Mouse (Mus musculus) stomach, embryonic 16.5 days (tissue): ENCODE results near the gene Strap. TPM values are rescaled to one million over a fixed set of nuclear protein-coding genes. Genes with fewer than 3 reads are reported as not detected.
"Not testable (repeated sequence)": the region's sequence is repeated elsewhere in the genome, so short reads cannot be mapped to it uniquely, and the experiment has no call there.

ENCODE experiments used
- ATAC-seq: fragments of 200-750 bp; cut with Nextera tagmentation; 2 replicates; pipeline ENCODE4 v1.8.0; 2017; ENCODE audit warnings: moderate number of reproducible peaks, moderate TSS enrichment; ENCODE audit not compliant: insufficient read depth, low FRiP score
- H3K27ac ChIP-seq: fragments of 300-500 bp; sonication (generic); 2 replicates; pipeline ENCODE4 v1.5.1; 2014; ENCODE audit warnings: low read length
- H3K27me3 ChIP-seq: fragments of 300-500 bp; sonication (generic); 2 replicates; pipeline ENCODE4 v1.6.1; 2014; ENCODE audit warnings: low read length, control low read depth, mixed read lengths; ENCODE audit not compliant: control insufficient read depth, insufficient read depth
- H3K36me3 ChIP-seq: fragments of 300-500 bp; sonication (generic); 2 replicates; pipeline ENCODE4 v1.6.1; 2014; ENCODE audit warnings: low read length; ENCODE audit not compliant: control insufficient read depth, insufficient read depth
- H3K4me1 ChIP-seq: fragments of 300-500 bp; sonication (generic); 2 replicates; pipeline ENCODE4 v1.6.1; 2014; ENCODE audit warnings: low read length, control low read depth, mixed read lengths; ENCODE audit not compliant: control insufficient read depth, insufficient read depth
- H3K4me2 ChIP-seq: fragments of 300-500 bp; sonication (generic); 2 replicates; pipeline ENCODE4 v1.6.1; 2014; ENCODE audit warnings: low read depth, low read length, mixed read lengths
- H3K4me3 ChIP-seq: fragments of 300-500 bp; sonication (generic); replicated peaks from 2 replicates; pipeline ENCODE4 v1.5.1; 2014; ENCODE audit warnings: mild to moderate bottlenecking, low read length
- H3K9ac ChIP-seq: fragments of 300-500 bp; sonication (generic); 2 replicates; pipeline ENCODE4 v1.6.1; 2014; ENCODE audit warnings: low read length
- H3K9me3 ChIP-seq: fragments of 300-500 bp; sonication (generic); replicated peaks from 2 replicates; pipeline ENCODE4 v1.6.1; 2016; ENCODE audit warnings: low read length, control low read depth; ENCODE audit not compliant: control insufficient read depth
- WGBS: fragments of 180-500 bp; shearing (Covaris S2); extraction: QIAGEN DNeasy Blood & Tissue Kit; methylation state at CpG from one replicate; pipeline ENCODE4 v1.1.7; 2014; 5-methylcytosine and 5-hydroxymethylcytosine counted together
- polyA plus RNA-seq: library from polyadenylated mRNA; unstranded; fragments of >200 nt; fragmentation: Nextera tagmentation; extraction: Ambion mirVana; gene quantifications from 2 replicates; pipeline ENCODE4 v1.2.1, GENCODE M21; 2015

The Strap gene
- polyA plus RNA-seq, 1 experiment from 2014 or later, result 131 TPM

DNA sequence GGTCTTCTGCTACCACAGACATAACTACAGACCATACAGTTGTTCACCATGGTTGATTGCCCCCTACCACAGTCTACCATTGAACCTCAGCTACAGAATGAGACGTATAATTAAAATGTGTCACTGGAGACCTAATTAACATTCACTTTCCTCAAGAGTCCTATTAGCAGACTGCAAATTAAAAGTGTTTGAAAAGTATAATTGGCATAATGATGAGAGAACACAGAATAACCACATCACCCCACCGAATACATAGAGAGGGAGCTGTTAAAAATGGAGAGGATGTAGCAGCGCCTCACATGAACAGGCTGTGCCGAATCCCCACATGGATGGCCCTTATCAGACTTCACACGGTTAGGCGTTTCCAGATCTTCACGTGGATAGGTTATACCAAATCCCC lies 35.4 kb upstream of the Strap start:
- no peak for ATAC-seq
- peaks cover 8% of the 10 kb centered on the region; the same call in 1 of the 2 replicates for H3K4me1 ChIP-seq
- H3K27ac ChIP-seq, result no peak overlapping the region
- H3K27me3 ChIP-seq, result no peaks in the 10 kb centered on the region
- H3K9ac ChIP-seq, result no peak overlapping the region
- no peaks in the 10 kb centered on the region for H3K36me3 ChIP-seq
- H3K4me2 ChIP-seq, result no peak overlapping the region
- WGBS, result 88% methylated on average over 7 of the region's 7 CpGs
- H3K9me3 ChIP-seq, result no peaks in the 10 kb centered on the region
- no peak overlapping the region for H3K4me3 ChIP-seq

DNA sequence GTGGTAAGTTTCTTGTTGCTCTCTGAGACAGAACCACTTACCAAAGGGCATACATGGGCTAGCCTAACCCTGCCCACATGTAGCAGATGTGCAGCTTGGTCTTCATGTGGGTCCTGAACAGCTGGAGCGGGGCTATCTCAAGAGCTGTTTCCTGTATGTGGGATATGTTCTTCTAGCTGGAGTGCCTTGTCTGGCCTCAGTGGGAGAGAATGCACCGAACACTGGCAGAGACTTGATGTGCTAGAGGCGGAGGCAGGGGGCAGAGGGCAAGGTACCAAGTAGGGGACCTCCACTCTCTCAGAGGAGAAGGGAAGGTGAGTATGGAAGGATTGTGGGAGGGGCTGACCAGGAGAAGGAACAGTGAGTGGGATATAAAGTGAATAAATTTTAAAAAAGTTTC lies 32.7 kb upstream of the Strap start:
- H3K27me3 ChIP-seq, result no peaks in the 10 kb centered on the region
- H3K27ac ChIP-seq, result no peak overlapping the region
- no peak overlapping the region for H3K9ac ChIP-seq
- no peaks in the 10 kb centered on the region for H3K9me3 ChIP-seq
- H3K4me2 ChIP-seq, result no peak overlapping the region
- ATAC-seq, result no peak
- no peak overlapping the region for H3K4me3 ChIP-seq
- peaks cover 8% of the 10 kb centered on the region; the same call in 1 of the 2 replicates for H3K4me1 ChIP-seq
- 85% methylated on average over 3 of the region's 3 CpGs for WGBS
- H3K36me3 ChIP-seq, result no peaks in the 10 kb centered on the region

DNA sequence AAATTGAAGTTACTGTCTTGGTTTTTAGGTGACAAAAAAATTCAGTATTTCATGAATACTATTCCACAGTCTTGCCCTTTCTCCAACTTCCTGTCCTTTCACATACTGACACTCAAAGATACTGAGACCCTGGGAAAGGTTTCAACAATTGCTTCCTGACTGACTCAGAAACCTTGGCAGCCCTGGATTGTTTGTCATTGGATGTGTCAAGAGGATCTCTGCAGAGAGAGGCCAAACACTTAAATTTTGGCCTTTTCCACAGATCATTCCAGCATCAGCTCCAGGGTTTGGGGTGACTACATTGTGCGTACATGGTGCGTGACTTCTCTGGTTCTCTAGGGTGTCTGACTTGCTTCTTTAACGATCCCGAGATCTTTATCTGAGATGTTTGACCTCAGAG lies 32.0 kb upstream of the Strap start:
- Histone ChIP-seq H3K4me3 (no peak overlapping the region), H3K36me3 (no peaks in the 10 kb centered on the region), H3K27ac (no peak overlapping the region), H3K27me3 (no peaks in the 10 kb centered on the region), H3K9ac (no peak overlapping the region), H3K4me1 (peaks cover 8% of the 10 kb centered on the region; the same call in 1 of the 2 replicates), H3K4me2 (no peak overlapping the region), H3K9me3 (no peaks in the 10 kb centered on the region)
- no peak for ATAC-seq
- 50% methylated on average over 4 of the region's 4 CpGs for WGBS

DNA sequence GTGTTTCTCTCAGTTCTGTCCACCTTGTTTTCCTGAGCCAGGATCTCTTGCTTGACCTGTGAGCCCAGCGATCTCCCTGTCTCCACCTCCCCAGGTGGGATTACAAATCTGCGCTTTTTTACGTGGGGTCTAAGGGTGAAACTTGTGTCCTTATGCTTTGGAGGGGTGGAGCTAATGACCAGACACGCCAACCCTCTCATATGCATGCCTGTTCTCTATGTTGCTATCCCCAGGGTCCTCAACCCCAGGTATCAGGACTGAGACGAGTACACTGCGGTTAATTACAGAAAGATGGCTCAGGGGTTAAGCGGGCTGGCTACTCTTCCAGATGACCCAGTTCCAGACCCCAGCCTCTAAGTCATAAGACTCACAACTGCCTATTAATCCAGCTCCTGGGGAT lies 31.4 kb upstream of the Strap start:
- Histone ChIP-seq H3K27ac (no peak overlapping the region), H3K4me1 (peaks cover 8% of the 10 kb centered on the region; the same call in 1 of the 2 replicates), H3K27me3 (no peaks in the 10 kb centered on the region), H3K4me2 (no peak overlapping the region), H3K9ac (no peak overlapping the region), H3K9me3 (no peaks in the 10 kb centered on the region), H3K4me3 (no peak overlapping the region), H3K36me3 (no peaks in the 10 kb centered on the region)
- WGBS, result 80% methylated on average over 7 of the region's 7 CpGs
- no peak for ATAC-seq

DNA sequence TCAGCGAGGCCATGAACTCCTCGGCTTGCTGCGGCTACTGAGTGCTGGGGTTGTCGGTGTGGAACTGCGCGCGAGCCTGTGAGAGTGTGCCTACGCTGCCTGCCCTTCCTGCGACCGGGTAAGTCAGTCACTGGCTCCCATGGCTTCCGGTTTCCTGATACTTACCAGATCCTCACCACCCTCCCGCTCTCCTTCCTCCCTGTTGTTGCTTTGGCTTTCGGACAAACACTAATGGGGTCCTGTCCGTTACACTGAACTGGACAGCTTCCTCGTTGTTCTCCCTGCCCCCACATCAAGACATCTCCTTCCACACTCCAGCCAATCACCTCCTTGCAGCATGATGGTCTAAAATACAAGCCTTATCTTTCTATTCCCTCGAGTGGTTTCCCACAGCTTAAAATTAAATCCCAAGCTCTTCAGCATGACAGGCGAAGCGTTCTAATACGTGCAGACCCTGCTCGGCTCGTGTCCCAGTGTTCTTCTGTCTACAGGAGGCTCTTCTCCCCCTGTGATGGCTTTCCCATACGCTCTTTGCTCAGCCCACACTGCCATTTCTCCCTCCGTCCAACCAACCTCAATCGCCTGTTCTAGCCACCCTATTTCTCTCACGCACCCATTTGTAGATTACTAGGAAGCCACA lies 30.5 kb upstream of the Strap start:
- no peak overlapping the region for H3K4me3 ChIP-seq
- ATAC-seq, result peak; percentile 63
- H3K36me3 ChIP-seq, result no peaks in the 10 kb centered on the region

DNA sequence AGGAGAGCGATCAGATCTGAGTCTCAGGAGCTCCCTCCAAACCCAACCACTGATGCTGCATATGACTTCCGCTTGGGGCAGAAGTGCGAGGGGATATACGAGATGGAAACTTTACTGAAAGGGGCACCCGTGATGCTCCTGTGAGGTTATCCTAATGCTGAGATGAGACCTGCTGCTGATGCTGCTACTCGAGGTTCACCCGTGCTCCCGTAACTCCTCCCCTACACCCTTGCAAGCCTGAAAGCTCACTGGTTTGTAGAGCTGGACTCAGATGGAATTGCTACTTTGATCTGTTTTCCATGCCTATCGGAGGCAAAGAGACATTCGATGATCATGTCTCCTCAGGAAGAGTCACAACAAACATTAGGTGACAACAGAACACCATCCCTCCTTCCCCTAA lies 28.7 kb upstream of the Strap start:
- Histone ChIP-seq H3K27ac (no peak overlapping the region), H3K9me3 (no peaks in the 10 kb centered on the region), H3K4me3 (no peak overlapping the region), H3K4me1 (peaks cover 8% of the 10 kb centered on the region; the same call in 1 of the 2 replicates), H3K27me3 (no peaks in the 10 kb centered on the region), H3K4me2 (no peak overlapping the region), H3K36me3 (no peaks in the 10 kb centered on the region), H3K9ac (no peak overlapping the region)
- ATAC-seq, result no peak
- WGBS, result 89% methylated on average over 10 of the region's 10 CpGs

More for the DNA sequence above, 30.5 kb upstream of the Strap start:
- Histone ChIP-seq H3K4me2 (no peak overlapping the region), H3K27me3 (no peaks in the 10 kb centered on the region), H3K4me1 (peaks cover 8% of the 10 kb centered on the region; the same call in 1 of the 2 replicates), H3K9ac (no peak overlapping the region), H3K9me3 (no peaks in the 10 kb centered on the region), H3K27ac (peak overlapping the region; percentile 33; the same call in 1 of the 2 replicates)
- WGBS, result 62% methylated on average over 25 of the region's 25 CpGs

DNA sequence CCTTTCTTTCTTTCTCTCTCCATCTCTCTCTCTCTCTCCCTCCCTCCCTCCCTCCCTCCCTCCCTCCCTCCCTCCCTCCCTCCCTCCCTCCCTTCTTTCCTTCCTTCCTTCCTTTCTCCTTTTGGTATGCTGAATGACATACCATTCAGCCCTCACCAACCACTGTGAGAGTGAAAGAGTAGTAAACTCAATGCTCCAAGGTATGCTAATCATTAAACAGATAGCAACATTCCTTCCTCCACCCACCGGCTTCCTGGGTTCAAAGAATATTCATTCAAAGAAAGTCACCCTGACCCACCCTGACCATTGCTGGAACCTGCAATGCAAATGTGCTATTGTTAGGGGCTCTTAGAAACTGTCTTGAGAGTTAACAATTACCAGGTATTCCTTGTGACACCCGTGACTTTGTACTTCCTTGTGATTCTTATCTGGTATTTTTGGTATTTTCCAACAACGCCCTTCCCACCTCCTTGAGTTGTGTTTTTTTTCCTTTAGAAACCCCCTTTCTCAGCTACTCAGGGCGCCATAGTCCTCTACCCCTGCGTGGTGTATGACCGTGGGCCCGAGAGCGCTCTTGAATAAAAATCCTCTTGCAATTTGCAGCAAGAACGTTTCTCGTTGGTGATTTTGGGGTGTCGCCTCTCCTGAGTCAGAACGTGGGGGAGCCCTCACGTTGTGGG lies 26.0 kb upstream of the Strap start:
- 69% methylated on average over 13 of the region's 13 CpGs for WGBS
- not testable (repeated sequence) for H3K9me3 ChIP-seq, H3K4me1 ChIP-seq, H3K4me2 ChIP-seq, H3K9ac ChIP-seq, H3K36me3 ChIP-seq, H3K27ac ChIP-seq, H3K27me3 ChIP-seq, H3K4me3 ChIP-seq, ATAC-seq

DNA sequence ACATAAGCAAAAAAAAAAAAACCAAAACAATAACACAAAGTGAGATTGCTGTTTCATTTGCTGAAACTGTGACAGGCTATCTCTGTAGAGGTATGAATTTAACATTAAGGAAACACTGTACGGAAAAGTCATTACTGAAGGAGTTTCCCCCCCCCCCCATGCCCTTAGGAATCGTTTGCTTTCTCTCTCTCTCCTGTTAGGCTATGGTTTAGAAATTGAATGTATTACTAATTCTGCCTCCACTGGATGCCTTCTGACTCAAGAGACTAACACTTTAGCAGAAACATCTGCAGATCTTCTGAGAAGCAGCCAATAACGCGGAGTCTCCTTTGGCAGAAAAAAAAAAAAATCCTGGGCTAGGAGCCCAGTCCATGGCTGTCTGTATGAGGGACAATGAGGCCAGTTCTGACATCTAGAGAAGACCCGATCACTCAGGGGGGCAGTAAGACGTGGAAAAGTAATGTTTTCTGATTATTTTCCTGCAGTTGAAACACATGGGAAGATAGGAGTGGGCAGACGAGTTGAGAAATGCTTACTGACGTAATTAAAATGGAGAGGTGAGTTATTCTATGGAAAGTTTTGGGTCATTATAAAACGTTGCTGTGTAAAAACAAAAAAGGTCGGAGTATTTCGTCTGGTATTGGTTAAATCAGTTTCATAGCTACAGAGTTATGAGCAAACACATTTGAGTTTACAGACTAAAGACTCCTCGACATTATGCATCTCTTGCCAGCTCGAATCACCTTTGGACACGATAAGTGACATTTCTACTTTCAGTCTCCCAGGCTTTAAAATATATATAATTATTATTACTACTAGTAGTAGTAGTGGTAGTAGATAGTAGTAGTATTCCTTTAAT lies 24.5 kb upstream of the Strap start:
- WGBS, result 64% methylated on average over 14 of the region's 14 CpGs
- Histone ChIP-seq H3K9me3 (no peaks in the 10 kb centered on the region), H3K4me3 (no peak overlapping the region), H3K9ac (no peak overlapping the region), H3K4me1 (peaks cover 3% of the 10 kb centered on the region; the same call in 1 of the 2 replicates), H3K4me2 (no peak overlapping the region), H3K27ac (no peak overlapping the region), H3K36me3 (no peaks in the 10 kb centered on the region), H3K27me3 (no peaks in the 10 kb centered on the region)
- ATAC-seq, result no peak
